Mouse (Mus musculus): ENCODE data around the gene Nans.

DNA sequence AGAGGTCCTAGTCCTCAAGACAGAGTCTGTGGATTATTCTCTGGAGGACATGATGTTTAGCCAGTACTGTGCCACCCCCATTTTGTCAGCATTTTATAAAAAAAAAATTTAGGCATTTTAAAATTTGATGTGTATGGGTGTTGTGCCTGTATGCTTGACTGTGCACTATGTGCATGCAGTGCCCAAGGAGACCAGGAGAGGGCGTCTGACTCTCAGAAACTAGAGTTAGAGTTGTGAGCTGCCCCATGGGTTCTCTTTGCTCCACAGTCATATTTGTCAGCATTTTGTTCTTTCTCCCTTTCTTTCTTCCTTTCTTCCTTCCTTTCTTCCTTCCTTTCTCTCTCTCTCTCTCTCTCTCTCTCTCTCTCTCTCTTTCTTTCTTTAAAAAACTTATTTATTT, 55.3 kb downstream of the Nans start:
- no peak for TF ChIP-seq EP300 (IDR thresholded peaks at IDR 0.05; ENCODE audit: low read depth)
- TF ChIP-seq CTCF (IDR thresholded peaks at IDR 0.05; ENCODE audit: low read depth) = peak; percentile 72
